Mouse (Mus musculus): Measurements from ENCODE around the gene Chka. TPM values are rescaled to one million over a fixed set of nuclear protein-coding genes. Genes with fewer than 3 reads are reported as not detected.

The Chka gene
- polyA plus RNA-seq, 1 experiment from 2014 or later, result 47.8 TPM

Other genes starting within 250 kb of the Chka start
- gene Lrp5, start 165.2 kb upstream of the Chka start, polyA plus RNA-seq (2015; fragmentation: Nextera tagmentation; extraction: Ambion mirVana), result 7.1 and 7.7 TPM in 2 replicates
- 50.3 and 54.4 TPM in 2 replicates for gene 1810055G02Rik, start 143.5 kb upstream of the Chka start, polyA plus RNA-seq (2015; fragmentation: Nextera tagmentation; extraction: Ambion mirVana)
- gene Kmt5b, start 84.4 kb upstream of the Chka start, polyA plus RNA-seq (2015; fragmentation: Nextera tagmentation; extraction: Ambion mirVana), result 30.4 and 31.2 TPM in 2 replicates
- gene Tcirg1, start 55.4 kb downstream of the Chka start, polyA plus RNA-seq (2015; fragmentation: Nextera tagmentation; extraction: Ambion mirVana), result 40.3 and 52.9 TPM in 2 replicates
- gene Ndufs8, start 61.0 kb downstream of the Chka start, polyA plus RNA-seq (2015; fragmentation: Nextera tagmentation; extraction: Ambion mirVana), result 259 and 267 TPM in 2 replicates
- gene Aldh3b1, start 78.0 kb downstream of the Chka start, polyA plus RNA-seq (2015; fragmentation: Nextera tagmentation; extraction: Ambion mirVana), result 1.1 and 1.3 TPM in 2 replicates
- gene Unc93b1, start 83.4 kb downstream of the Chka start, polyA plus RNA-seq (2015; fragmentation: Nextera tagmentation; extraction: Ambion mirVana), result 14.2 and 15.0 TPM in 2 replicates
- 0.05 TPM in 1 of 2 replicates, not detected in the other for gene Aldh3b3, start 106.9 kb downstream of the Chka start, polyA plus RNA-seq (2015; fragmentation: Nextera tagmentation; extraction: Ambion mirVana)
- gene Aldh3b2, start 120.6 kb downstream of the Chka start, polyA plus RNA-seq (2015; fragmentation: Nextera tagmentation; extraction: Ambion mirVana), result 7.8 and 9.3 TPM in 2 replicates
- gene Acy3, start 134.8 kb downstream of the Chka start, polyA plus RNA-seq (2015; fragmentation: Nextera tagmentation; extraction: Ambion mirVana), result 4.6 and 6.8 TPM in 2 replicates
- gene Tbx10, start 141.0 kb downstream of the Chka start, polyA plus RNA-seq (2015; fragmentation: Nextera tagmentation; extraction: Ambion mirVana), result not detected in 2 replicates
- 32.9 and 34.2 TPM in 2 replicates for gene Nudt8, start 148.8 kb downstream of the Chka start, polyA plus RNA-seq (2015; fragmentation: Nextera tagmentation; extraction: Ambion mirVana)
- gene Gm49405, start 148.9 kb downstream of the Chka start, polyA plus RNA-seq (2015; fragmentation: Nextera tagmentation; extraction: Ambion mirVana), result 4.5 and 4.7 TPM in 2 replicates
- gene Doc2g, start 151.5 kb downstream of the Chka start, polyA plus RNA-seq (2015; fragmentation: Nextera tagmentation; extraction: Ambion mirVana), result 4.6 and 5.5 TPM in 2 replicates
- gene Ndufv1, start 161.0 kb downstream of the Chka start, polyA plus RNA-seq (2015; fragmentation: Nextera tagmentation; extraction: Ambion mirVana), result 188 and 199 TPM in 2 replicates
- 573 and 575 TPM in 2 replicates for gene Gstp1, start 186.2 kb downstream of the Chka start, polyA plus RNA-seq (2015; fragmentation: Nextera tagmentation; extraction: Ambion mirVana)
- gene Gstp2, start 194.2 kb downstream of the Chka start, polyA plus RNA-seq (2015; fragmentation: Nextera tagmentation; extraction: Ambion mirVana), result 0.61 and 6.7 TPM in 2 replicates
- not detected in 2 replicates for gene Gstp3, start 207.8 kb downstream of the Chka start, polyA plus RNA-seq (2015; fragmentation: Nextera tagmentation; extraction: Ambion mirVana)
- not detected in 2 replicates for gene Cabp2, start 229.8 kb downstream of the Chka start, polyA plus RNA-seq (2015; fragmentation: Nextera tagmentation; extraction: Ambion mirVana)
- gene Cdk2ap2, start 245.4 kb downstream of the Chka start, polyA plus RNA-seq (2015; fragmentation: Nextera tagmentation; extraction: Ambion mirVana), result 56.8 TPM in 2 replicates
- 6.6 and 7.3 TPM in 2 replicates for gene Pitpnm1, start 248.2 kb downstream of the Chka start, polyA plus RNA-seq (2015; fragmentation: Nextera tagmentation; extraction: Ambion mirVana)

All from limb, embryonic 13.5 days (tissue).